Mouse (Mus musculus) ES-Bruce4 (cell line): ENCODE measurements around the gene Slc2a12.

ENCODE experiments used
- CTCF ChIP-seq: IDR thresholded peaks from one replicate; pipeline ENCODE4 v1.8.1; 2011; ENCODE audit warnings: low read depth, low read length
- EP300 ChIP-seq: IDR thresholded peaks from 2 replicates; pipeline ENCODE4 v1.6.1; 2011; ENCODE audit warnings: low read depth, low read length; ENCODE audit not compliant: insufficient read depth
- POLR2A ChIP-seq: IDR thresholded peaks from one replicate; pipeline ENCODE4 v1.8.1; 2011; ENCODE audit warnings: low read length; ENCODE audit not compliant: insufficient read depth

DNA sequence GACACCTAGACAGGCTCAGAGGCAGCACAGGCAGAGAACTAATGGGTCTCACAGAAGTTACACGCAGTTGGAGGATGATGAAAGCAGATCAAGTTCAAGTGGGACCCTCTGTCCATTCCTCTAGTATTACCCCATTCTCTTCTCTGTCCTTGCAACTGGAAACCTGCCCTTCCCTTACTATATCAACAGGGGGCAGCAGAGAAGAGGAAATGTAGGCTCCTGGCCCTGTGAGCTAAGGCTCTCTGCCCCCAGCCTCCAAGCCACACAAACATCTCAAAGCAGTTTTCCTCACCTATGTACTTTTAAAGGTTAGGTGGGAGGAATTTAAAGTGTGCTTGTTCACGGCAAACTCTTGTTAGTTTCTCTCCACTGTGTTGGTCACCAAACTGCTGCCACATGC is 26.0 kb upstream of the Slc2a12 start:
- peak; percentile 66 for TF ChIP-seq CTCF
- no peak for TF ChIP-seq EP300
- no peak for TF ChIP-seq POLR2A
